Mouse (Mus musculus) inflammation-experienced regulatory T-cells, adult 6 months (primary cell): ENCODE results near the gene Ext2. TPM values are rescaled to one million over a fixed set of nuclear protein-coding genes. Genes with fewer than 3 reads are reported as not detected.

Experiments
- ATAC-seq: one replicate; pipeline ENCODE4 v1.8.0; 2017
- polyA plus RNA-seq, 3 experiments: library from polyadenylated mRNA; unstranded; fragments of 100-300 nt; shearing (Covaris generic); gene quantifications; one replicate each; pipeline ENCODE4 v1.2.1; 2017

Ext2 gene
- polyA plus RNA-seq, 3 experiments from 2014 or later, result 9.6 to 13.7 (median 12.9) TPM

DNA sequence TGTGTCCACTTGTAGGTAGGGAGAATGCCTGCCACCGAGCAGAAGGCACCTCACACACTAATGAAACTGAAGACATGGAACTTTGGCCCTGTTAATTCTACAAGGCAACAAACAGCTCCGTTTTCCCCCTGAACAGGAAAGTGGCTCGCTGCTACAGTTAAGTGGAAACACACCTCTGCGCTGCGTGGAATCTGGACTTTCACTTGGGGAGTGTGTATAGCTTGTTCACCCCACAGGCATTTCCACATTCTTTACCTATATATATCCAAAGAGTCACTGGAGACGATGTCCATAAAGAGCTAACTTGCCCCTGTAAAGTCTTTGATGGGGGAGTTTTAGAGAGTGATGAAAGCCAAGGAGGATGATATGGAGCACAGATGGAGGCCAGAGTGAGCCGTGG, 89.7 kb downstream of the Ext2 start:
- no peak for ATAC-seq

DNA sequence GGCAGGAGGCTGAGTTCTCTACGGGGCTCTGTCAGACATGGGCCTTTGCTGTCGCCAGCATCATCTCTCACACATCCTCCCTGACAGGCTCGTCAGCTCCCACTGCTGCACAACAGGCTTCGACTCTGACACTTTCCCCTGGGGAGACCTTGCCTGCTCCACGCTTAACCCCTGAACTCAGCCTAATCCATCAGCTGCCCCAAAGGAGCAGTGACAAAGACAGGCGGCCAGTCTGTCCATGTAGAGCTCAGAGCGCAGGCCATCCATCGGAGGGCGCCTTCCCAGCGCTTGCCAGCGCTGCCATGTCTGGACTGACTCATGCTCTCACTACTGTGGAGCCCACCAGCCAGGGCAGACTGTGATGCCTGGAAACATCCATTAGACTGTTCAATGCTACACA, 92.8 kb downstream of the Ext2 start:
- ATAC-seq, result no peak

DNA sequence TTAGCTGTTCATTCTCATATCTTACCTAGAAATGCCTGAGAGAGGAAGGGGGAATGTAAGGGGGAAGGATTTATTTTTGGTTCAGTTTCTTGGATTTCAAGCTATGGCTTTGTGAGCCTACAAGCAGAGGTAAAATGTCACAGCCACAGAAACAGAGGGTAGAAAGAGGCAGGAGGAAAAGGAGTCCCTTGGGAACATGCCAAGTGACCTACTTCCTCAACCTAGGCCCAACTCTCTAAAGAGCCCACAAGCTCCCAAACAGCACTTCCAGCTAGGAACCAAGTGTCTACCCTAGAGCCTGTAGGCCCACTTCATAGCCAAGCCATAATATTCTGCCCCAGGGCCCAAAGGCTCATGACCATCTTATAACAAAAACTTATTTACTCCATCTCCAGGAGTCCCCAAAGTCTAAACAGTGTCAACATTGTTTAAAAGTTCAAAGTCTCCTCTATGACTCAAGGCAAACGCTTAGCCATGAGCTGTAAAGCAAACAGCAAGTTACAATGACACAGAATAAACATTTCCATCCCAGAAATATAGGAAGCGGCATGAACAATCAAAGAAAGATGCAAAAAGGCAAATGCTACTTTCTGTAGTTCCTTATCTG, 99.1 kb downstream of the Ext2 start:
- no peak for ATAC-seq

DNA sequence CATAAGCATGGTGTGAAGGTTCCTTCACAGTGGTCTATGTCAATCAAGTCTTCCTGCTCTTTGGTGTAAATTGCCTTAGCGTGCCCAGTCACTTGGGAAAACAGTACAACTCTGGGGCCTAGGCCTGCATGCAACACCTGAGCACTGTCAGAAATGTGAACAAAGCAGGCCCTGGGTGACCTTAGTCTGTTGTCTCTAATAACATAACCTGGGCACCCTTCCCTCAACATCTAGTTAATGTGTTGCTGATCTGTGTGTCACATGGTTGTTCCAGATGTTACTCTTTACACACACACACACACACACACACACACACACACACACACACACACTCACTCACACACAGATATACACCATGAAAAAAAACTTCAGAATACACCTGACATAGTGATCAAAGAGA, 101.4 kb downstream of the Ext2 start:
- ATAC-seq, result no peak

DNA sequence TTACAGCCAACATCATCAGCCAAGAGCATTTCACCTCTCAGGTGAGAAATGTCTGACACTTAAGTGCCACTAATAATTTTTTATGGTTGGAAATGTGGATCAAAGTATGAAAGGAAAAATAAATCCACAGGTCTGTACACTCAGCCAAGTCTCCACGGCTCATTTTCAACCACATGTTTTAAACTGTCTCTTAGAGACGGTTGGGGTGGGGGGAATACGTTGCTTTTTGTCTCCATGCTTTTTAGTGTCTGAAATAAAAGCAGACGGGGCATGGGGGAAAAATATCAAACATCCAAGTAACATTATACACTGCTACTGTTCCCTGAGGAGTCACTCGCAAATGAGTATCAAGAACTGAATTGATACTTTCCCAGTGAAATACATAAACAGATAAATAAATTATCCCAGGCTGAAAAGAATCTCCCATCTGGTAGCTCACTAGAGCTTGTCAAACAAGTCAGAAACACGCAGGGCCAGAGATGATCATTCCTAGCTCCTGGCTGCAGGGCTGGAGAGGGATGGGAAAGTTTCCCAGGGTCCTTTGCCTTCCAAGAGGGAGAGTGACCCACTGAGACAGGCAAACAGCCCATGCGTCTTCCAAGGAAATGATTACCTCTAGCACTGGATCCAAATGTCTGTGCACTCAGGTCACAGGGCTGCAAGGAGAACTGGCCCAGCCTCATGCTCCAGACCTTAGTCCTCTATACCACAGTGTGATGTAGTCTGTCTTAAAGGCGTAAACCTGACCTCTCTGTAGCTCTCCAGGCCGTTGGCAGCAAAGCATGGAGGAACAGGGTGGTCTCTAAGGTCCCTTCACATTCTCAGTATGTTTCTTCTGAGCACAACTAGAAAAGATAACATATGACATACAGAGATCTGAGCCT, 102.3 kb downstream of the Ext2 start:
- no peak for ATAC-seq

DNA sequence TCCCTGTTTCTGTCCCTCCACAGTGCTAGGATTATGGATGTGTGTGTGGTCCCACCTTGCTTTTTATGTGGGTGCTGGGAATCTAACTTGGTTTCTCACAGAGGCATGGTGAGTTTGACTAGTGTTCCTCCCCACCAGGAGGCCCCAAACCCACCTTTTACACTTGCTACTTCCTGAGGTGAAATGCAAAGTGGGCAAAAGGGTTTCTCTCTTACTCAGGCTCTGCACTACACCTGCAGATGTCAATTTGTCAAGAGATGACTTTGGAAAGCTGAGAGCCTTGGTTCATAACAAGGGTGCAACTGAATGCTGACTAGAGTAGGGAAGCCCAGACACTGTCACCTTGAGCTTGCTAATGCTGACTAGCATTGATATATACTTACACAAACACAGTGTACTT, 109.1 kb downstream of the Ext2 start:
- no peak for ATAC-seq

DNA sequence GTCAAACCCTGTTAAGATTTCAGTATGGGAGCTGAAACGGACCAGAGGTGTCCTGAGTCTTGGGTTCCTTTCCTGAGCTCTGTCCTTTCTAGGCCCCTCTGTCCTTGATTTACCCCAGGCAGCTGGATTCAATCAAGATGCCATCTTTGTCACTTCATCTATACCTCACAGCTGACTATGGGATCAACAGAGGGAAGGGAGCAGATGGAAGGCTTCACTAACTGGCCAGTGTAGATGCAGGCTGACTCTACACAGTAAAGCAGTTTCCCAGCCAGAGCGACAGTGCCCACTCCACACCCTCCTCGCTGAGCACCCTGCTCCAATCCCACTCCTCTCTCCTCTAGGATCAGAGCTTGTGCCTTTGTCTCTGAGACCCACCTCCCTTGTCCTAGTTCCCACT, 110.9 kb downstream of the Ext2 start:
- ATAC-seq, result no peak

DNA sequence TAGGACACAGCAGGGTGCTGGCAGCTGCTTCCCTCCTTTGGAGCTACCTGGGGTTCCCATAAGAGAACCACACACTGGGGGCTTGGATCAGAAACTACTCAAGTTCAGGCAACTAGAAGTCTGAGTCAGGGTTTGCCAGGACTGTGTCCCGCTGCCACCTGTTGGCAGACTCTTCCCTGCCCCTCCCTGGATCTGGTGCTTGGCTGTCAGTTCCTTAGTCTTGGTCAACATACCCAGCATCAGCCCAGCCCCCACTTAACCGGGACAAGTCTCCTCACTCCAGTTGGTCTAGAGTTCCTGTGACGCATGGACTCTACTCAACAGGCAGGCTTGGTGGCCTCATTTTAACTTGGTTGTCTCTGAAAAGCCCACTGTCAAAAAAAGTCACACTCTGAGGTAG, 112.7 kb downstream of the Ext2 start:
- no peak for ATAC-seq

DNA sequence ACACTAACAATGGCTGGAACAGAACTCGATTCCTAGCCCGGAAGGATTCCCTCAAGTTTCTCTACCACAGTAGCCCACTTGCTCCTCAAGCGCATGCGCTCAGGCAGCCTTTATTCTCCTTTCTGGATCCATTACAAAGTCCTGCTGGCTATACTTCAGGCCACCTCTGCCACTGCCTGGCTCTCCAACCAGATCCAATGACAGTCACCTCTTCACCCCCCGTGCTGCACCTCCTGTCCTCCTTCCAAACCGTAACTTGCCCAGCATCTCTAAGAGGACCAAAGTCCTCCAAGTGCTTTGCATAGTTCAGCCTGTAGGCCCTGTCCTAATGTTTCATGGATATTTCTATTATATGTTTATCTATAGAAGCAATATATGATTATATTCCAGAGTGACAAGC, 113.1 kb downstream of the Ext2 start:
- no peak for ATAC-seq

DNA sequence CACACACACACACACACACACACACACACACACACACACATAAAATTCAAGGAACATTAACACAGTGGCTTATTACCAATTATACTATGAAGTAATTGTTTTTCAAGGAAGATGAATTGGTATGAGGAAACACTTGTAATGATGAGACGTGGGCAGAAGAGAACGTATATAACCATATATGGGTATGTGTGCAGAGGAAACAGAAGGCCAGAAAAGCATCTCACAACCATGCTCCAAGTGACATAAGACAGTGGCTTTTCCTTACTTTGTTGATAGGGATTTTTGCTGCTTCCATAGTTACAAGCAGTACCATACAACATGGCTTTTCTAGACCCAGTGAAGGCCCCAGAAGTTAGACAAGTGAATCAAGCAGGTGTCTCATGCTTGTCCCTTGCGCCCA, 115.5 kb downstream of the Ext2 start:
- ATAC-seq, result no peak

DNA sequence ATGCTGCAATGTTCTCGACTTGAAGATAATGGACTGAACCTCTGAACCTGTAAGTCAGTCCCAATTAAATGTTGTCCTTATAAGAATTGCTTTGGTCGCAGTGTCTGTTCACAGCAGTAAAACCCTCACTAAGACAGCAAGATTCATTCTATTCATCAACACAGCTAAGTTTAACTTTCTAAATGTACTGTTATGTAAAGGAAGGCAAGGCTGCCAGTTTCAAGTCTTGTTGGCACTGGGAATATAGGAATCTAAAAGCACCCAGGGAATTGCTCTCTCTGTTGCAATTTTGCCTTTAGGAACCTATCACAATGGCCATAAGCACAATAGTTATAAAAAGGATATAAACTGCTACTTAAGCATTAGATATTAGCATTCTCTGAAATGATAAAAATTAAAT, 116.0 kb downstream of the Ext2 start:
- no peak for ATAC-seq

DNA sequence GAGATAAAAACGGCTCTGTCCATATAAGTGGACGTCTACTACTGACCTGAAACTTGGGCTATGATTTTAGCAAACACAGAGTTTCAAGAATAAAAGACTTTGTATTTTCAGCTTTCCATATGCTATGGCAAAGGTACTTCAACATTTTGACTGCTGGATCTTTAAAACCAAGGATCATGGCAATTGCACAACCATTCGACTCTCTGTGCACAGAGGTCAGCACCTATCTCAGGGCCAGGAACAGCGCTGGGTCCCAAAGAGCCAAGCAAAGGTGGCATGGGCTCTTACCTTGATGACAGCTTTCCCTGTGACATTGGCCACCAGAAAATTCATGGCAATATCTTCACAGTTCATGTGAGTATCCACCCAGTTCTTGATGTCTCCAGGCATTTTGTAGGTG, 118.2 kb downstream of the Ext2 start:
- ATAC-seq, result no peak

DNA sequence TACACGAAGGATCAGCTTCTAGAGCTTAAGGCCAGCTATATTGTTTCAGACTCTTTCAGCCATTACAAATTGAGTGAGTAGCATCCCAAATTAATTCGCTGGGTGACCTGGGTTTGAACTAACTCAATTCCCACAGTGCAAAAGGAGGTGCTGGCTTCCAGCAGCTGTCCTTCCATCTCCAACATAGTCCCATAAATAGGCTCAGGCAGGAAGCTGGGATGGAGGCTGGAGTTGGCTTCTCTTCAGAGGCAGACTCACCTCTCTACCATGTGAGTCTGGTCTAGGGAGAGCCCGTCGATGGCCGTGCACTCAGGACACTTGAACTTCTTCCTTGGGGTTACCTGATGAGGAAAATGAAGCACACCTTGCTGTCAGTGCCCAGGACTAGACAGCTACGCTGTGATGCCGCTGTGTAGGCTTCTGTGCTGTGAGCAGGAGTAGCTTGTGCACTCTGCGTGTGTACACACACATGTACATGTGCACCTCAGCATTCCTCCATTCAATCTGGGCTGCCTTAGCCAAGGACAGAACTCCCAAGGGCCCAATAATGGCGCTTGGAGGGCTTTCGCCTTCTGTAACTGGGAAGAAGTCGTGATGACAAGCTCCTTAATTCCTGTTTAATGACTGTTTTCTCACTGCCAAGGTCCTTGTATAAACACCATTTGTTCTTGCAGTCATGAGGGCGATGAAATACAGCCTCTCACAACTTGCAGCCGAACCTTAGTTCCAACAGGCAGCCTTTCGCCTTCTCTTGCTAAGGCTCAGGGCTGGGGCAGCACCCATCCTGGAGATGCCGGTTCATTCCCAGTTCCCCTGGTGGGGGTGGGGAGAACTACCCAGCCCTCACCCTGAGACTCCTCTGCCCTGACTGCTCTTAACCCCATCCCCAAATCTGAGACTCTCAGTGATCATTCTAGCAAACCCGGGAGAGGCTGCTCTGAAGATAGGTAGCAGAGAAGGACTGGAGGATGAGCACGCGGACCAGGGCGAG, 119.1 kb downstream of the Ext2 start:
- ATAC-seq, result no peak

DNA sequence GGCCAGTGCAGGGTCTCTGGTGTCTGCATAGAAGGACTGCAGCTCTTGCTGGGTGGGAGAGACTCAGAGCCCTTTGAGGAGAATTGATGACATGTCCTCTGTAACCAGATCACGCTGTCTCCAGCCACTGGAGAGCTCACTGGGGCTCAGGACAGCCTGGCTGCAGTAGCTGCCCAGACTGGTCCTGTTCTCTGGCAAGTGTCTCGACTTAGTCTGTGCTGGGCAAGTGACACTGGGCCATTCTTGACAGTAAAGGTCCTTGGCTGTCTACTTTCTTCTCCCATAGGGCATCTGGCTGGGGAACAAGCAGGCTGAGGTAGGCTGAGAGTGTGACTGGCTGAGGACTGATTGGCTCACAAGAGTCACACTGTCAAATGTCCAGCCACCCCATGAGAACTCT, 123.0 kb downstream of the Ext2 start:
- ATAC-seq, result no peak

DNA sequence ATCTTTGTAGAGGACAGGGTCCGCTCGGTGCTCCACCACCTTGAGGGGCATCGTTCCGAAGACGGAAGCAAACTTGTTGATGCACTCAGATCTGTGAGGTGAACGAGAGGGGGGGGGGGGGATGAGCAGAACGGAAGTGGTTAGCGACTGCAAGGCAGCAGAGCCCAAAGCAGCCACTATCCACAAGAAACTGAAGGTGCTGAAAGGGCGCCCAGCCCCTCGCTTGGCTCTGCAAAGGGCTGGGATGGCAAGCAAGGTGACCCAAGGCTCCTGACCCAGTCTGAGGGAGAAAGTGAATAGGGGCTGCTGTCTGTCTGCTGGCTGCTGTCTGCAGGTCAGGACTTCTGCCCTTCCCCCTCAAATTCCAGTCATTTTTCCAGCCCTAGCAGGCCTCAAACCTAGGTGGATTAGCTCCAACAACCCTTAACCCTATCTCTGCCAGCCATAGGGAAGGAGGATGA, 126.2 kb downstream of the Ext2 start:
- peak; percentile 88 for ATAC-seq

DNA sequence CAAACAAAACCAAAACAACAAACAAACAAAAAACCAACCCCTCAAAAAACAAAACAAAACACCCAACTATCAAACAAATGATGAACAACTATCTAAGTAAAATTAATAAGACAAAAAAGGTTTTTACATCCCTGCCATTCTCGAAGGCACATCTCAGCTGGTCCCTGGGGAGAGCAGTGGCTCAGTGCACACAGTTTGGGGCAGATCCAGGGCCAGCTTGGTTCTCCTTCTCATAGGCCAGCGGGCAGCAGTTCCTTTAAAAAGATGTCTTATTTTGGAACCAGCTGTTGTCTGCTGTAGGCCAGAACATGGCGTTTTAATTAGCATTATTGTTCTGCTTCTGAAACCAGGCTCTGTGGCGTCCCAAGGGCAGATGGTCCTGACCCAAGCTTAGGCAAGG, 129.3 kb downstream of the Ext2 start:
- no peak for ATAC-seq

DNA sequence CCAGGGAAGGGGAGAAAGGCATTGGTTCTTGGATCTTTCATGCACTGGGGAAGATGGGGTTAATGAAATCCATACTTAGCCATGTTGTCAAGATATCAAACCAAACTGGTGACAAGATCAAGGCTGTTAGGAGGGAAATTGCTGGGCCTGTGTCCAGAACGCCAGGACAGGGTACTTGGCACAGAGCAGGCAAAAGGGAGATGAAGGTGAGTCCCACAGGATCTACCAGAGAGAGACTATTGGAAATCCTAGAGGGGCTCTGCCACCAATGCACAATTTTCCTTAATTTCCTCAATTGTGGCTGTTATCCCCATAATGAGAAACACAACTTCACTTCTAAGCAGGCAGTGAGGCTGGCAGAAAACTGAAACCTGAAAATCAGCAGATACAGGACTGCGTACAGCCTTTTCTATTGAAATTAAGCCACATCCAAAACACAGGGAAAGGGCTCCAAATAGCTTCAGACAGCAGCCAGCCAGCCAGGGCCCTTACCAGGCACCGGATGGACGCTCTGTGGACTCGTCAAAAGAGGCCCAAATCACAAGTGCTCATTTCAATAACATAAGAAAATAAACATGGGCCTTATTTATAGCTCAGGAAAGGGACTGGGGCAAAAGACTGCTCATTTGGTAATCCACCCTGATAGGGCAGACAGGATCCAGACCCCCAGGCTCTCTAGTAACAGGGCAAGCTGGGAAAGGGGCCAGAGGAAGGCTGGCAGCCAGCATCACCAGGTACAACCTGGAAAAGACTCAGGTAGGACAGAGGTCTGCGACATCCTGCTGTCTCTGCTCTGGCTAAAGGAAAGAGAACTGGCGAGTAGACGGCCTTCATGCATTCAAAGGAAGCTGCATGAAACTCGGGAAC, 132.1 kb downstream of the Ext2 start:
- ATAC-seq, result no peak

DNA sequence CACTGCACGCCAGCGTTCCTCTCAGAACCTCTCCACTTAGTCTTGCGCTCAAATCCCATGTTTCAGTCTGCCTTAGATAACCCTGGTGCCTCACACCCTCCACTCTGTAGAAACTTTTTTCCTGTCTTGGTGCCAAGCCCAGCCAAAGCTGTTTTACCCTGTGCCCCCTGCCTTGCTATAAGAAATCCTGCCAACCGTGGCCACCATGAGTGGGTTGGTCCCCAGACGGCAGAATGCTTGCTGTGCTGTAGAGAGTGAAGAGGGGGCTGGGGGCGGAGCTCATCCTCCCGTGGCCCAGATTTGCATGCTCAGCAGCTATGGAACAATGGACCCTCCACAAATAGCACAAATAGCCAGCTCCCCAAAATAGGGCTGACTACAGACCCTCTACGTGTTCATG, 138.7 kb downstream of the Ext2 start:
- ATAC-seq, result no peak

DNA sequence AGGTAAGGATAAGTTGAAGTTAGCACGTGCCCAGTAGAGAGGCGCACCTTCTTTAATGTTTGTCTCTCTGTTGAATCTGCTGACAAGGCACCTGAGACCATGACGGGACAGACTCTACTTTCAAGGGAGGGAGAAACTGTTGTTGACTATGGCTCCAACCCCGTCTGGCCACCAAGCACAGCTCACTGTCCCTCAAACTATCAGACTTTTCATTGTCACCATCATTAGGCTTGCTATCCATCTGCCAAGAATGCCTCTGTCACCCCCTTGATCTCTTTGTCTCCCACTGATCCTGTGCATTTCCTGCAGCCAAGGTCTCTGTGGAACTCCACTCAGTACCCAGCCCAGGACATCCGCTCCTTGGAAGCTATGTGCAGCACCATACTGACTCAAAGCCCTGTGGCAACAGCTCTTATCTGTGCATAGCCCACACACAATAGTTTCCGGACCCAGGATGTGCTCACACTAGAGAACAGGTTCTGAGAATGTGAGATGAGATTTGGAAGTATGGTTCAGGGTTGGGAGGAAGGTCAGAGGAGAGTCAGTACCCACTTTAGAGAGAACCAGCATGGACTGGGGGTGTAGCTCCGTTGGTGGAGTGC, 139.7 kb downstream of the Ext2 start:
- ATAC-seq, result no peak

DNA sequence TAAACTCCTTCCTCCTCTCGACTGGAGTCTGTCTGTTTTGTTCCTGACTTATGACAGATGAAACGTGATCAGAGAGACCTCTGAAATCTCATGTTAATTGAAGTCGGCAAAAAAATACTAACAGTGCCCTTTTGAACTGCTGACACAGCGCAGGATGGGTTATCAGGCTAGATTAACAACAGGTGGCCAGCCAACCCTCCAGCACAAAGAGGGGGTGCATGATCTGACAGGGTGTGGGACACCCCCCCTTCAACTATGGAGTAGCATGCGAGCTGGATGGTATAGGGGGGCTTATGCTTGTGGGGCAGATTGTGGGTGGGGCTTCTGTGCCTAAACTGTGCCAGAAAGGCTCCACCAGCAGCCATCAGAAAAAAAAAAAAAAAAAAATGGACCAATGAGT, 141.0 kb downstream of the Ext2 start:
- ATAC-seq, result no peak

DNA sequence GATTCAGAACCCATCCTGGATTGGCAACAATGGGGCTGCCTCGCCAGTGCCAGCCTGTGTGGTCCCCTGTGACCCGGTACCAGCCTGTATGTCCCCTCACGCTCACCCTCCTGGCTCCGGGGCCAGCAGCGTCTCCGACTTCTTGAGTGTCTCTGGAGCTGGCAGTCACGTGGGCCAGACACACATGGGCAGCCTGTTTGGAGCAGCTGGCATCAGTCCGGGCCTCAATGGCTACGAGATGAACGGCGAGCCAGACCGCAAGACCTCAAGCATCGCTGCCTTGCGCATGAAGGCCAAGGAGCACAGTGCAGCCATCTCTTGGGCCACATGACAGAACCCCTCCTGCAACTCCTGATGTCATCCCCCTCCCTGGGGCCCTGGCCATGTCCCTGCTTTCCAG, 145.1 kb downstream of the Ext2 start:
- ATAC-seq, result no peak
